Mouse (Mus musculus): ENCODE measurements around the gene 4632433K11Rik. TPM values are rescaled to one million over a fixed set of nuclear protein-coding genes. Genes with fewer than 3 reads are reported as not detected.
"Not testable (repeated sequence)": the region's sequence is repeated elsewhere in the genome, so short reads cannot be mapped to it uniquely, and the experiment has no call there.

Gene 4632433K11Rik
- polyA plus RNA-seq (2012; rRNA removed): not detected in 2 replicates

DNA sequence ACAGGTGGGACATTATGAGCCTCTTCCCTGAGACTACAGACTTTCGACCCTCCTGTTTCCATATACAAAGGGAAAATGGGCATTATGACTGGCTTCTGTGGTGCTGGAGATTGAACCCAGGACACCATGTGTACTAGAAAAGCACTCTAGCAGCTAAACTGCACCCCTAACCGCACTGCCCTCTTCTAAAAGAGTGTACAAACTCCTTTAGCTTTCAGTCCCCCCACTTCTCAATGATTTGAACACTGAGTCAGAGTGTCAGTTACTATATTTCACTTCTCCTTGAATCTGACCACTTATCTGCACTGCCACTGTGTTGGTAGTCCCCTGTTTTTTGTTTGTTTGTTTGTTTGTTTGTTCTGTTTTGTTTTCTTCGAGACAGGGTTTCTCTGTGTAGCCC is at the start of gene 4632433K11Rik:
4632433K11Rik (plus strand) TSS at position 301 of the 400 bp plus-strand sequence.
- 84% methylated on average over 3 of the region's 3 CpGs for WGBS
- DNase-seq (ENCODE audit: low read depth, low spot score): no peak

DNA sequence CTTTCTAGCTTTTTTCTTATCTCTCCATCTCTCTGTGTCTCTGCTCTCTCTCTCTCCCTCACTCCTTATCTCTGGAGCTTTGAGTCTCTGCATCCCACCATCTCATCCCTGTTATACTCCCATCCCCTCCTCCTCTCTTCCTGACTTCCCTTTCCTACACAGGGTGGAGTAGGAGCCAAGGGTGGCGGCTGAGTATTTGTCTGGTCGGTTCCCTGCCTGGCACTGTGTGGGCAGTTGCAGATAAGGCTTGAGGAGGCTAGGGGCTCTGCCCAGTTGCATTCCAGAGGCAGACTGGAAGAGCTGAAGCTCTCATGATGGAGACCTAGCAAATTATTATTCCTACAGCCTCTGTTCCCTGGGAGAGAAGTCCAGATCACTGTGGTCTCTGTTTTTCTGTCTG is 45.7 kb upstream of the 4632433K11Rik start:
- WGBS: 14% methylated on average over 2 of the region's 2 CpGs
- no peak for DNase-seq (ENCODE audit: low read depth, low spot score)

DNA sequence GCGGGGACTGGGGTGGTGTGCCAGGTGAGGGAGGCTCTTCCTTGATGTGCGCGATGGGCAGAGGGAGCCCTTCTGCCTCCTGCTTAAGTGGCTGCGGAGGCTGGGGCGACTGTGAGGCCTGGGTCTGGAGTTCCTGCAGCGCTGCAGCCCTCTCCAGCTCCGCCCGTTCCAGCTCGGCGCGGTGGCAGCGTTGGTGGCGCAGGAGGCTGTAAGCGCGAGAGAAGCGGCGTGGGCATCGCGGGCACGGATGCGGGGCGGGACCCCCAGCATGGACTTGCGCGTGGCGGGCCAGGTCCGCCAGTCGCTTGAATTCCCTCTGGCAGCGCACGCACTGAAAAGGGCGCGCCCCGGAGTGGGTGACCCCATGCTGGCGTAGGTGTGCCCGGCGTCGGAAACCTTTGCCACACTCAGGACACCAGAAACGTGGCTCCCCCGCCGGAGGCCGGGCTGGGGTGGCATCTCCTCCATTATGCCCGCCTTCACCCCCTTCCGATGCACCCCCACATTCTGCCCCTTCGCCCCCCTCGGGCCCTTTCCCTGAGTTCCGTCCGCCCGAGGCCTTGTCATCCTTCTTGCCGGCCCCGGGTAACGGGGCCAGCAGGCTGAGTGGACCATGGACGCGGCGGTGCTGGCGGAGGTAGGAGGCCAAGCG is 40.4 kb upstream of the 4632433K11Rik start:
- DNase-seq (ENCODE audit: low read depth, low spot score): no peak
- 80% methylated on average over 51 of the region's 55 CpGs for WGBS

DNA sequence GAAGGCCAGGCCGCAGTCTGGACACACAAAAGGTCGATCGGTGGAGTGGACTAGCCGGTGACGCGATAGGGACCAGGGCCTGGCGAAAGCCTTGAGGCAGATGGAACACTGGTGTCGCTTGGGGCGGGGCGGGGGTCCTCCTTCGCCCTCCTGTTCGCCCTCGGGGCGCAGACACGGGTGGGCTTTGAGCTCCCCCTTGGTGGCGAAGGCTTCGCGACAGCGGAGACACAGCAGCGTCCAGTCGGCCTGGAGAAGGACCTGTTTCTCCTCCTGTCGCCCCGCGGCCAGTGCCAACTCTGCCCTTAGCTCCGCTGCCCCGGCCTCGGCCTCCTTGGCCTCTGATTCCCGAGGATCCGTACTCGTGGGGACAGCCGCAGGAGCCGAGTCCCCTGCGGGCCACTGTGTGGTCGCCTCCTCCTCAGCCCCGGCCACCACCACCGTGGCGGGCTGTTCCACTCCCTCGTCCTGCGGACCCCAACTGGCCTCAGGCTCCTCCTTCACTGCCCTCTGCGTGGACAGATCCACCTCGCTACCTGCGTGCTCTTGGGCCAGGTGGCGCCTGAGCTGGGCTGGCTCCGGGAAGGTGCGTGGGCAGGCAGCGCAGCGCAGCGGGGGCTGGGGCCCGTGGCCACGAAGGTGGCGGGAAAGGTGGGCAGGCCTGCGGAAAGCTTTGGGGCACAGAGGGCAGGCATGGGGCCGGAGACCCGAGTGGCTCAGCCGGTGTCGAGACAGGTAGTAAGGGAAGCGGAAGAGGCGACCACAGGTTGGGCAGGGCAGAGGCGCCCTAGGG is 39.7 kb upstream of the 4632433K11Rik start:
- 82% methylated on average over 59 of the region's 59 CpGs for WGBS
- no peak for DNase-seq (ENCODE audit: low read depth, low spot score)

DNA sequence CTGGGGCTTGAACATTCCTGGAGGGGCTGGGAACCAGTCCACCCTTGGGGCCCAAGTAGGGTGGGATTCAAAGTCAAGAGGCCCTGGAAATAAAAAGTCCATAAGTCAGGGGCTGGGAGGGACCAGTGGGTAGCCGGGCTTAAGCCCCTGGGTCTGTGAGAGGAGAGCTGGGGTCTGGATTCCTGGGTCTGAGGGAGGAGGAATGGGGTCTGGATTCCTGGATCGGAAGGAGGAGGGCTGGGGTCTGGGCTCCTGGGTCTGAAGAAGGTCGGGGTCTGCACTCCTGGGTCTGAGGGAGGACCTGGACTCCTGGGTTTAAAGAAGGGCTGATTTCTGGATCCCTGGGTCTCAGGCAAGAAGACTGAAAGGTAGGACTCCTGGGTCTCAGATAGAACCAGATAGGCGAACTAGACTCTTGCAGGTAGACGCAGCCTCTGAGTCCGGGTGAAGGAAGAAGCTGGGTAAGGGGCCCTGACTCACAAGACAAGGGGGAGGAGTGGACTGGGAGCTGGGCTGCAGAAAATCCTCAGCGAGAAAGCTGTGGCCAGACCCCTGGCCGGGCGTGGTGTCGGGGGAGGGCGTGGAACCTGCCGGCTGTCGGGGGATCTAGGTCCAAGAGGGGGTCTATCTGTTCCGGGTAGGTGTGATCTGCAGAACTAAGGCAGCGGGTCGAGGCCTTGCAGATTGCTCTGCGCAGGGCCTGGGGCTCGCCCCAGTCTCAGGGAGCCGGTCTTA is 38.5 kb upstream of the 4632433K11Rik start:
- DNase-seq (ENCODE audit: low read depth, low spot score): no peak
- 6% methylated on average over 19 of the region's 19 CpGs for WGBS

DNA sequence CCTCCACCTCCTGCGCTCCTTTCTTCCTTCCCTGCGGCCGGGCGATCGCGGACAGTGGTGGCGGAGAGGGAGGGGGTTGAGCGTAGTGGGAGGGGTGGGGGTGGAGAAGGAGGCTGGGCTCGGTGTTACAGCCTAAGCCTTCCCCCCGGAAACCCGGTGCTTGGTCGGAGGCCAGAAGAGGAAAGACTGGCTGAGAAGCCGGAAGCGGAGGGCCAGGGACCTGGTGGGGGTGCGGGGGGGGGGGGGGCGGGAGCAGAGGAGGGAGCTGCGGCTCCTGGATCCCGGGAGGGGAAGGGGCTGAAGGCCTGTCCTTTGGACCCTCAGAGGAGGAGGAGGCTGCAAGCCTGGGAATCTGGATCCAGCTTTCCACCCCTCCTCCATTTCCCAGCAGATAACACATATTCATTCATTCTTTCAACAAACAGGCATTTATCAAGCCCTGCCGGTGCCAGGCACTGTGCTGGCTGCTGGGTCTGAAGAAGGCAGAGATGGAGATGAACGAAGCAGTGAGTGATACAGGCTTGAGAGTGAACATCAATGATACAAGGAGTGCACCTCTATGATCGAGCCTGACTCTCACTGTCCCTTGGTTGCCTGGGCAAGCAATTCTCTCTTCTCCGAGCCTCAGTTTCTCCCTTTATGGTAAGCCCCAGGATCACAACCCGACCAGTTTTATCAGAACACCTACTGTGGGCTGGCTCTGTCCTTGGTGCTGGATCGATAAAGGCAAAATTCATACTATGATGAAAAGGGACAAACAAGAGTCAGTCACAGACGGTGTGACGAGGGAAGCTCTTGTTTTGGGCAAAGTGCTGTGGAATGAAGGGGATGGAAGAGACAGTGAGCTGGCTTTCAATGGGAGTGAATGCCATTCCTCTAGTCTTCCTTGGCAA is 37.7 kb upstream of the 4632433K11Rik start, which contains the start of gene Zfp579:
Zfp579 (minus strand) TSS at position 156 of the 893 bp plus-strand sequence.
- DNase-seq (ENCODE audit: low read depth, low spot score): peak; percentile 59
- 5% methylated on average over 23 of the region's 26 CpGs for WGBS

DNA sequence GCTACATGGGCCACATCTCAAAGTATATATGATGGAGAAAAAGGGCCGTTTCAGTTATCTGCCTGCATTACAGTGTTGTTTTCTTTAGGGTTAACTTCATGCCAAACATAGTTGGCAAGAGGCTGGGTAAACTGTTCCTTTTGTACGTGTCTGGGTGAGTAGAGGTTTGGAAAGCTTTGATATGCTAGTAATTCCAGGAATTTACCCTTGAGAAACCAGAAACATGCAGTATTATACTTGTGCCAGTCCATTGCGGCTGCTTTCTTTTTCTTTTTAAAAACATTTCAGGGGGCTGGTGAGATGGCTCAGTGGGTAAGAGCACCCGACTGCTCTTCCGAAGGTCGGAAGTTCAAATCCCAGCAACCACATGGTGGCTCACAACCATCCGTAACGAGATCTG is 37.0 kb upstream of the 4632433K11Rik start:
- 62% methylated on average over 8 of the region's 8 CpGs for WGBS
- DNase-seq (ENCODE audit: low read depth, low spot score): no peak

DNA sequence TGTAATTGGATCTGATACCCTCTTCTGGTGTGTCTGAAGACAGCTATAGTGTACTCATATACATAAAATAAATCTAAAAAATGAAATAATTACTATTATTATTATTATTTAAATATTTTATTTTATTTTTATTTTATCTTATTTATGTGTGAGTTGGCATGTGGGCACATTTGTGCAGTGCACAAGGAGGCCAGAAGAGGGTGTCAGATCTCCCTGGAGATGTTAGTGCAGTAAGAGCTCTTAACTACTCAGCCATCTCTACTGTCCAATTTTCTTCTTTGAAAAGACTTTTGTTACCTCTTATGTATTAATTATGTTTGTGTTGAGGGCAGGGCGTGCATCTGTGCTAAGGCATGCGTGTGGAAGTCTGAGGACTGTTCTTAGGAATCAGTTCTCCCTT is 34.0 kb upstream of the 4632433K11Rik start:
- 45% methylated on average over 2 of the region's 2 CpGs for WGBS
- DNase-seq (ENCODE audit: low read depth, low spot score): no peak

DNA sequence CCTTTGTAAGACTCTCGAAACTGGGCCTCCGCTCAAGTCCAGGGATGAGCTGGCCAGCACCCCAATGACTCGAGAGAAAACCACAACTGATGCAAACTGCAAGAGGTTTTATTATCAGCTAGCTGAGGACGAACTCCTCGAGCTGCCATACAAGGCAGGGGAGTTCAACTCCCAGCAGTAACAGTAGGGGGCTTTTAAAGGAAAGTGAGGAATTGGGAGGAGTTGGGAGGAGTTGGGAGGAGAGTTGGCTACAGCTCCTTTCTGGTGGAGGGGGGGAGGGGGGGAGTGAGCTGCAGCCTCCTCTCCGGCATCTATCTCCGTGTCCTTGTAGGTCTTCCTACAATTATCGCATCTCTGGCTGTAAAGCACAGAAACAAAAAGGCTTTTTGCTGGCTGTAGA is 31.0 kb upstream of the 4632433K11Rik start:
- not testable (repeated sequence) for DNase-seq (ENCODE audit: low read depth, low spot score)
- 70% methylated on average over 8 of the region's 8 CpGs for WGBS

DNA sequence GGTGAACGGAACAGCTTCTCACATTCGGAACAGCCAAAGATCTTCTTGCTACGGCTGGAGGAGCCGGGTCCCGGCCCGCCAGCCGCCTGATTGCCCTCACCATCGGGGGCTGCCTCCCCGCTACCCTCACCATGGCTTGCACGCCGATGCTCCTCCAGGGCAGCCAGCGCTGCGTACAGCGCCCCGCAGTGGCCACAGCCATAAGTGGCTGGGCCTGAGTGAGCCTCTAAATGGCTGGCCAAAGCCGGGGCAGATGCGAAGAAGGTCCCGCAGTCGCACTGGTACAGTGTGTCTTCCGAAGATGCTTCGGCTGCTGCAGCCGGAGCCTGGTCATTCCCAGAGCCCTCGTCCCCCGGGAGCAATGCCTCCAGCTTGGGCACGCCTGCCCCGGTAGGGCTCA is 25.7 kb upstream of the 4632433K11Rik start:
- 97% methylated on average over 26 of the region's 26 CpGs for WGBS
- no peak for DNase-seq (ENCODE audit: low read depth, low spot score)

DNA sequence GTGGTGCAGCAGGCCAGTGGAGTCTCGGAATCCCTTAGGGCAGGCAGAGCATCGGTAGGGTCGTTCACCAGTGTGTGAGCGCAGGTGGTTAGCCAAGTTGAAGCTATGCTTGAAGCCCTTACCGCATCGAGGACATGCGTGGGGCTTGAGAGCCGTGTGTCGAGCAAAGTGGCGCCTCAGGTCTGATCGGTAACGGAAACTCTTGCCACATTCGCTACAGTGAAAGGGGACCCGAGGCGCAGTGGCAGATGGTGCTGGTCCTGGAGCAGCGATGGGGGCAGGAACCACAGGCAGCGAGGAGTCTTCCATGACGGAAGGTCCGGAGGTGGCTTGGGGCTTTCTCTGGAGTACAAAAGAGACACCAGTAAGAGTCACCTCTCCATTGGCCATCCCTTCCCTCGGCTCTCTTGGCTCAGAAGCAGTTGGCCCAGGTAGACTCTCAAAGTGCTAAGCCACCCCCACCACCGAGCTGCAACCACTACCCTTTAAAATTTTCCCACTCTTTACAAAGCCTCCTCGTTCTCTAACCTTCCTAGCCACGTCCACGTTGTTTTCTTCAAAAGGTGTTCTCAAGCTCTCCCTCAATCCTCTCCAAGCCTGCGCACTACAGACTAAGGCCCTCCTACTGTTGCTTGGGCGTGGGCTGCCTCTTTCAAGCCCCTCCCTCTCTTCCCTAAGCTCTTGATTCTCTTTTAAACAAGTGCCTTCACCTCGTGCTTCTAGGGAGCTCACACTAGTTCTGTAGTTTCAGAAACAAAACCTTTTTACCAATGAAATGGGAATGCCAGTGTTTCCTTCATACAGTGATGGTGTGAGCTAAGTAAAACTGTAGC is 21.0 kb upstream of the 4632433K11Rik start:
- 90% methylated on average over 27 of the region's 27 CpGs for WGBS

DNA sequence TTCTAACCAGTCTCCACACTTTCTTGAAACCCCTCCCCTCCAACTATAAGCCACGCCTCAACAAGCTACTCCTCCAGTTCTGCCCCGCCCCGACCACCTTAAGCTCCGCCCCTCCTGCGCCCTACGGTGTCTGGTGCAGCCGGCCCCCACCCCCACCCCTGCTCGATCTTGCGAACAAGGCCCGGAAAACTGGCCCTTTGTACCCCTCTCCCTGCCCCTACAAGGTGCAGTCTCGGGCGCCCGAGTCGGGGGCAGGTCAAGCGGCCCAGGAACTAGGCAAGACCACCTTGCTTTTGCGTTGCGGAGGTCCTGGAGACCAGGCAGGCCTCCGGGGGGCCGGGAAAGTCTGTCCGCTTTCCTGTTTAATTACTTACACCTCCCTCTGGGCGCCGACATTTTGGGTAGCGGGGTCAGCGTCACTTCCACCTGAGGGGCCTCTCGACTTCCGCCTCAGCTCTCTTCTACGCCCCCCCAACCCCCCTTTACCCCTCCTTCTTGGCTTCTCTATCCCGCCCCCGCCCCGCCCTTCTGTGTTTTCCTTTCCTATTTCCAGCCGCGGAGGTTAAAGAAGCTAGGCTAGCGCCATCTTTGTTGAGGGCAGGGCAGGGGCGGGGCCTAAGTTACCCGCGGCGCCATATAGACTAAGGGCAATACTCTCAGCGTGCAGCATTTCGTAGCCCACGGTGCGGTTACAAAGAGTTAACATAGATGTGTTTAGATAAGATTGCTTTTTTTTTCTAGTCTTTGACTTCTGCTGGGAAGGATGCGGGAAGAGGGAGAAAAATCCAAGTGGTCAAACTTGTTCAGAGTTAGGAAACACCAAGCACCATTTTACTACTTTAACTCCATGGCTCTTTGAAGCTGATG is 19.4 kb upstream of the 4632433K11Rik start, which contains the start of the genes Zfp524 and Fiz1:
Zfp524 (plus strand) TSS at position 165 of the 867 bp plus-strand sequence.
Fiz1 (minus strand) TSS at position 447 of the 867 bp plus-strand sequence.
- 1% methylated on average over 42 of the region's 42 CpGs for WGBS
- peak; percentile 94 for DNase-seq (ENCODE audit: low read depth, low spot score)

More for the DNA sequence above, 21.0 kb upstream of the 4632433K11Rik start:
- DNase-seq (ENCODE audit: low read depth, low spot score): no peak

DNA sequence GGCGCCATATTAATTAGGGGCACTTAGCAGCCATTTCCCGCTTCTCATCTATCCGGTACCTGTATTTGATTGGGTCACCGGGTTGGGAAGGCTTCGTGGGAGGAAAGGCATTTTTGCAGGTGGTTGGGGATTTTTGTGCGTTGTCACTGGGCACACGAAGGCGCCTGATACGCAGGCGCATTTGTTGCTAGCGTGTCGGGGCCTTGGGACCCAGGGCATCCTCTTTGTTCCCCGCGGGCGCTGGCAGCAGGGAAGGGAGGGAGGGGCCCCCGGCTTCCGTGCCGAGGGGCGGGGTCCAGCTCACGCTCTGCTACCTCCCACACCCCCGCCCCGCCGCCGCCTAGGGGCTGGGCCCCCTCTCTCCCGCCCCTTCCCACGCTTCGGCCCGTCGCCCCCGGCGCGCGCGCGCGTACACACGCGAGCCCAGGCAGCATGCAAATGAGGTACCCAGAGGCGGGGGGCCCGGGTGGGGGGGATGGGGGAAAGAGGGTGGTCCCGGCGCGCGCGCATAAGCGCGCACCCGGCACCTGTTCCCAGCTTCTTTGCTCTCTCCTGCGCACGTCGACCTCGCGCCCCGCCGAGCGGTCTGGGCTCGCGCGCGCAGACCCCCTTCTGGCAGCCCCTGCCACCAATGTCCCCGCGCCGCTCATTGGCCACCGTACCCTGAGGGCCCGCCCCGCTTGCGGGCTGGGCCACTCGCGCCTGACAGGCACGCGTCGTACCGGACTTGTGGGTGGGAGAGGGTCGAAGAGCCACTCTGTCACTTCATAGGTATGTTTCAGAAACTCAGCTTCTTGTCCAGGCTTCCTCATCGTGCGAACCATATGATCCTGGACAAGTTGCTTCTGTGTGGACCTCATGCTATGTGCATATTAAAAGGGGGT is 18.6 kb upstream of the 4632433K11Rik start, which contains the start of gene Gm44973:
Gm44973 (plus strand) TSS at position 379 of the 884 bp plus-strand sequence.
- peak; percentile 82 for DNase-seq (ENCODE audit: low read depth, low spot score)
- WGBS: under 1% methylated on average over 66 of the region's 76 CpGs

DNA sequence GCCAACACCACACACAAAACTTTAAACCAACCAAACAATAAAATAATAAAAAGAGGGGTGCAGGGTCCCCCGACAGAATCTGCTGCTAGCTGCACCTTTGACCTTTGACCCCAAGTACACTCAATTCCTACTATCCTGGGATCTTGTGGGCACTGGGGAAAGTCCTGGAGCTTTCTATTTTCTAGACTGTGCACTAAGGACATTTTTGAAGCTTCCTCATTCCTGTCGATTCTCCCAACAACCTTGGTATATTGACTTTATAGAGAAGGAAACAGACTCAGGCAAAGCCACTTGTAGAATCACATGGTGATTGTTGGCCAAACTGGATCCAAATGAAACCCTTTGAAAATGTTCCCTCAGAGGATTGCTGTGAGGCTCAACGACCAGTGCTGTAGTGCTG is 17.9 kb upstream of the 4632433K11Rik start:
- WGBS: 19% methylated on average over 3 of the region's 3 CpGs
- DNase-seq (ENCODE audit: low read depth, low spot score): no peak

DNA sequence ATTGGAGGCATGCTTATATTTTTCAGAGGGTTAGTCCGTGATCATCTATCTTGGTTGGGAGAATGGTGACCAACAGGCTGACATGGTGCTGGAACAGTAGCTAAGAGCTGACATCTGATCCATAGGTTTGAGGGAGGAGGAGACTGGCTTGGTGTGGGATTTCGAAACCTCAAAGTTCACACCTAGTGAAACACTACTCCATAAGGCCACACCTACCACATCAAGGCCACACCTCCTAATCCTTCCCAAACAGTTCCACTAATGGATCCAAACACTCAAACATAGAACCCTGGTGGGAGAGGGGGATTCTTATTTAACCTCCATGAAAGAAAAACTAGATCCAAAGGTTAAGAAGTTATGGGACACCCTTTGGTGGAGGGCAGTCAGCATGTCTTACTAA is 17.0 kb upstream of the 4632433K11Rik start:
- 98% methylated on average over 2 of the region's 2 CpGs for WGBS
- DNase-seq (ENCODE audit: low read depth, low spot score): no peak

DNA sequence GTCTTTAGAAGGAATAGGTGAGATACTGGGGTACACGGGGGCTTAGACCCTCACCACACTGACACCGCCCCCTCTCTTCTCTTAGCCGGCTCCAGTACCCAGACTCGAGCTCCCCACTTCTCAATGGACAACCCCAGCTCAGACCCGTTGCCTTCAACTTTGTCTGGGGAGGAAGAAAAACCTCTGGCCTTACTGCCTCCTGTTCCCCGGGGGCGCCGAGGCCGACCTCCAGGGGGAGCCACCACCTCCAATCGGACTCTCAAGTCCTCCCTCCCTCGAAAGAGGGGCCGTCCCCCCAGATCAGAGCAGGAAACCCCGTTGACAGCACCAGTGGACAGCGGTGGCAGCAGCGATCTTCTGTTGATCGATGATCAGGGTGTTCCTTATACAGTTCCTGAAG is 16.6 kb upstream of the 4632433K11Rik start:
- 91% methylated on average over 16 of the region's 16 CpGs for WGBS
- DNase-seq (ENCODE audit: low read depth, low spot score): no peak
